Mouse (Mus musculus) bone marrow, adult 2 months (tissue): ENCODE measurements around the gene B4galt5. TPM values are rescaled to one million over a fixed set of nuclear protein-coding genes. Genes with fewer than 3 reads are reported as not detected.

ENCODE experiments used
- H3K27ac ChIP-seq: fragments of 200-500 bp; 2 replicates; pipeline ENCODE4 v1.5.1; 2012; ENCODE audit warnings: low read depth, mild to moderate bottlenecking, control low read depth, inconsistent platforms, low read length; ENCODE audit not compliant: control insufficient read depth, poor library complexity, insufficient read depth
- H3K4me1 ChIP-seq: fragments of 200-500 bp; 2 replicates; pipeline ENCODE4 v1.6.1; 2011; ENCODE audit warnings: low read length; ENCODE audit not compliant: control insufficient read depth, insufficient read depth
- H3K4me3 ChIP-seq: fragments of 200-500 bp; replicated peaks from 2 replicates; pipeline ENCODE3; 2011; ENCODE audit warnings: mild to moderate bottlenecking, low read depth, low read length, control low read depth; ENCODE audit not compliant: control insufficient read depth
- CTCF ChIP-seq: fragments of 200-500 bp; IDR thresholded peaks from 2 replicates; pipeline ENCODE4 v1.5.1; 2011; ENCODE audit warnings: low read length, control low read depth; ENCODE audit not compliant: control insufficient read depth, insufficient read depth
- POLR2A ChIP-seq: fragments of 200-500 bp; IDR thresholded peaks from 2 replicates; pipeline ENCODE4 v1.6.1; 2011; ENCODE audit warnings: low read depth, mild to moderate bottlenecking, control low read depth, low read length, borderline replicate concordance; ENCODE audit not compliant: control insufficient read depth
- WGBS: fragments of 180-500 bp; shearing (Covaris S2); methylation state at CpG from one replicate; pipeline ENCODE4 v1.1.7; 2018; 5-methylcytosine and 5-hydroxymethylcytosine counted together
- polyA plus RNA-seq: library from polyadenylated mRNA; stranded (reverse); fragments of >200 nt; gene quantifications from 2 replicates; pipeline ENCODE4 v1.2.4, GENCODE M21; 2011; ENCODE audit warnings: low replicate concordance; ENCODE audit not compliant: missing spikeins, insufficient read depth, insufficient read length

The B4galt5 gene
- polyA plus RNA-seq, 1 experiment, result 5.7 TPM

- WGBS, result 80% methylated on average over 6 of the region's 6 CpGs
- no peak overlapping the region for H3K27ac ChIP-seq
- TF ChIP-seq CTCF (no peak), POLR2A (no peak)
- H3K4me1 ChIP-seq, result peaks cover 6% of the 10 kb centered on the region; the same call in 1 of the 2 replicates
- H3K4me3 ChIP-seq, result no peak overlapping the region
Measured at GRCm38 (mm10) chr2:167333450-167333849, 15.5 kb downstream of the B4galt5 start.

DNA sequence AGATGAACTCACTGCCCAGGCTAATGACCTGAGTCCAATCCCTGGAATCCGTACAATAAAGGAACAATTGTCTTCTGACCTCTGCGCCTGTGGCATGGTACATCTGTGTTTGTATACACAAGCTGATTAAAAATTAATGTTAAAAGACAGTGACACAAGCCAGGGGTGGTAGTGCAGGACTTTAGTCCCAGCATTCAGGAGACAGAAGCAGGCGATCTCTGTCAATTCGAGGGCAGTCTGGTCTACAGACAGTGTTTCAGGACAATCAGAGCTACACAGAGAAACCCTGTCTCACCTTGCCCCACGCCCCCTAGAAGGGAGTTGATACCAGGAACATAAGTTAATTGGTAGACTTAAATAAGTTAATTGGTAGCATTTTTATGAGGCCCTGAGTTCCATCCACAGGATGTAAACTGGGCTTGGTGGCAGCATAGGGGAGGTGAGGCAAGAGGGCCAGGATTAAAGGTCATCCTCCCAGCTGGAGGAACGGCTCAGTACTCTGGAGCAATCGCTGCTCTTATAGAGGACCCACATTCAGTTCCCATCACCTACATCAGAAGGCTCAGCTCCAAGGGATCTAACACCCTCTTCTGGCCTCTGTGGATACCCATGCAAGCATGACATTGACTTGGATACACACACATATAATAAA lies 16.5 kb downstream of the B4galt5 start:
- H3K4me3 ChIP-seq, result no peak overlapping the region
- WGBS, result 75% methylated on average over 7 of the region's 7 CpGs
- H3K4me1 ChIP-seq, result peaks cover 6% of the 10 kb centered on the region; the same call in 1 of the 2 replicates
- H3K27ac ChIP-seq, result no peak overlapping the region
- no peak for TF ChIP-seq CTCF
- no peak for TF ChIP-seq POLR2A

GRCm38 (mm10) chr2:167331432-167331921 lies 17.5 kb downstream of the B4galt5 start:
- peaks cover 6% of the 10 kb centered on the region; the same call in 1 of the 2 replicates for H3K4me1 ChIP-seq
- no peak overlapping the region for H3K4me3 ChIP-seq
- TF ChIP-seq POLR2A (no peak), CTCF (no peak)
- H3K27ac ChIP-seq, result no peak overlapping the region
- WGBS, result 53% methylated on average over 5 of the region's 5 CpGs

DNA sequence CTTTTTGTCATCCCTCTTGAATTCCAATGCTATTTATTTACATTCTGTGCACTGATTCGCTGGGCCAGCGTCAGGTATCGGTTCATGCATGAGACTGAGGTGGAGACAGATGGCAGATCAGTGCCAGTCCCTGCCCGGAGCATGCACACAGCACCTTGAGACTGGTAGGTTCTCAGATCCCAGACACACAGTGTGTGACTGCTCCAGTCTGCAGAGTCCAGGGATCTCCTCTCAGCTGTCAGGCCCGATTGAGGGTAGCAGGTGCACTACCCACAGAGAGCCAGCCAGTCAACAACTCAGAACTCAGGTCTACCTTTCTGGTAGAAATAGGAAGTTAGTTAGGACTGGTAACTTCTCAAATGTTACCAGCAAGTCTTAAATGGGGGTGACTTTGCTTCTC lies 18.4 kb downstream of the B4galt5 start:
- Histone ChIP-seq H3K4me1 (peaks cover 5% of the 10 kb centered on the region; the same call in 1 of the 2 replicates), H3K4me3 (no peak overlapping the region), H3K27ac (no peak overlapping the region)
- TF ChIP-seq POLR2A (no peak), CTCF (no peak)
- WGBS, result 78% methylated on average over 5 of the region's 5 CpGs

DNA sequence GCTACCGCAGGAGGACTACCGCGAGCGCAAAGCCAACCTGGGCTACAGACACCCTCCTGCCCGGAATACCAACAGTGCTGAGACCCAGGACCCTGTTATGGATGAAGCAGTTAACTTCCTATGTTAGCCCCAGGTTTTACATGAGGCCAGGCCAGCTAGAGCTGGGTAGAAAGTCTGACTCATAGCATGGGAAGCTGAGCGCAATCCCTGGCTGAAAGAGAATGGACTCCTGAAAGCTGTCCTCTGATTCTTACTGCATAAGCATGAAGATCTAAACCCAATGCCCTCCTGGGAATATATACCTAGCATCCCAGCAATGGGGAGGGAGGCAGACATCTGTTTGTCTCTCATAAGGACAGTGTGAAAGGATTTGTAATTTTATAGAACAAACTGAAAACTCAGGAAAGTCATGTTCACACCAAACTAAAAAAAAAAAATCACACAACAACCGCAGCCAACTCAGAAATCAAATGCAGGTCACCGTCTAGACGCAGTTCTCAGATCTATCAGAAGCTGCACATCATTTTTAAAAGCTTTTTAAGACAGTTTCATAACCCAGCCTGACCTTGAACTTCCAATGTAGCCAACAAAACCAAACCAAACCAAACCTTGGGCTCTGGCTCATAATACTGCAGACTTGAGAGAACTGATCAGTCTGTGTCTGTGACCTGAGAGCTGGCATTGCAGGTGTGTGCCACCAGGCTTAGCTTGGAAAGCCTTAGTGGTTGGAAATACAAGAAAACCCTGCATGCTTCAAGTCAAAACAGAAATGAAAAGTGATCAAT lies 19.3 kb downstream of the B4galt5 start:
- 84% methylated on average over 9 of the region's 9 CpGs for WGBS
- TF ChIP-seq POLR2A (no peak), CTCF (no peak)
- Histone ChIP-seq H3K27ac (no peak overlapping the region), H3K4me1 (no peaks in the 10 kb centered on the region; the same call in 1 of the 2 replicates), H3K4me3 (no peak overlapping the region)

DNA sequence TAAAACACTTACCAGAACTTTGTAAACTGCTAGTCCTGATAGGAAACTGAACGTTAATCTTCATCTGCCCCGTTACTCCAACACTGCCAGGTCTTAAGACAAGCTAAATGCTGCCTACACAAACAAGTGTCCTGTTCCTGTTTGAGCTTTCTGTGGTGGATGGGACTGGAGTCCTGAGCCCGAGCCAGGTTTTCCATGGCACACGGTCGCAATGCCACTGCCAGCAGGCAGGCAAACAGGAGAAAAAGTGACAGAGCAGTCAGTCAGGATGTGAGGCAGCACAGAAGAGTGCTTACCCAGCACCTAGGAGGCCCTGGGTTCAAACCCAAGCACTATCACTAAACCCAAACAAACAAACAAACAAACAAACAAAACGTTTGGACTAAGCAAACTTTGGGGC lies 20.6 kb downstream of the B4galt5 start:
- Histone ChIP-seq H3K4me1 (no peaks in the 10 kb centered on the region), H3K4me3 (no peak overlapping the region), H3K27ac (no peak overlapping the region)
- WGBS, result 73% methylated on average over 6 of the region's 6 CpGs
- TF ChIP-seq POLR2A, result no peak
- no peak for TF ChIP-seq CTCF

GRCm38 (mm10) chr2:167326582-167326981 lies 22.4 kb downstream of the B4galt5 start:
- no peak for TF ChIP-seq CTCF
- TF ChIP-seq POLR2A, result no peak
- Histone ChIP-seq H3K4me3 (no peak overlapping the region), H3K27ac (no peak overlapping the region), H3K4me1 (no peaks in the 10 kb centered on the region)
- WGBS, result 89% methylated on average over 9 of the region's 9 CpGs
